Mouse (Mus musculus) ovary, adult 18-20 months (tissue): ENCODE measurements around the gene Gm5460.

Source experiments
- DNase-seq: peaks from one replicate; pipeline ENCODE4 v3.0.0; 2022; ENCODE audit warnings: low spot score, mixed read lengths

Gm5460 gene

GRCm38 (mm10) chr14:34075346-34075745 lies 58.8 kb downstream of the Gm5460 start:
- no peak for DNase-seq

GRCm38 (mm10) chr14:34077222-34077621 lies 60.7 kb downstream of the Gm5460 start:
- no peak for DNase-seq

- no peak for DNase-seq
These were observed 61.7 kb downstream of the Gm5460 start for GRCm38 (mm10) chr14:34078293-34078692.

GRCm38 (mm10) chr14:34080321-34080997 lies 63.9 kb downstream of the Gm5460 start:
- peak; percentile 9 for DNase-seq

GRCm38 (mm10) chr14:34085731-34086130 lies 69.2 kb downstream of the Gm5460 start, which contains the start of gene Anxa8:
Anxa8 (plus strand) TSS chr14:34085981.
- DNase-seq = no peak

- no peak for DNase-seq
These were observed 70.2 kb downstream of the Gm5460 start for GRCm38 (mm10) chr14:34086806-34087205.

- no peak for DNase-seq
These were observed 71.4 kb downstream of the Gm5460 start for GRCm38 (mm10) chr14:34087856-34088398.

GRCm38 (mm10) chr14:34089796-34090195 lies 73.2 kb downstream of the Gm5460 start:
- DNase-seq = no peak

- no peak for DNase-seq
These were observed 74.9 kb downstream of the Gm5460 start for GRCm38 (mm10) chr14:34091475-34091874.

- no peak for DNase-seq
These were observed 76.3 kb downstream of the Gm5460 start for GRCm38 (mm10) chr14:34092856-34093255.

GRCm38 (mm10) chr14:34096161-34096560 lies 79.6 kb downstream of the Gm5460 start:
- DNase-seq = no peak
